Mouse (Mus musculus) ES-Bruce4 (cell line): ENCODE measurements around the gene Ttyh2.

Source experiments
- CTCF ChIP-seq: IDR thresholded peaks from one replicate; pipeline ENCODE4 v1.8.1; 2011; ENCODE audit warnings: low read depth, low read length
- EP300 ChIP-seq: IDR thresholded peaks from 2 replicates; pipeline ENCODE4 v1.6.1; 2011; ENCODE audit warnings: low read depth, low read length; ENCODE audit not compliant: insufficient read depth

DNA sequence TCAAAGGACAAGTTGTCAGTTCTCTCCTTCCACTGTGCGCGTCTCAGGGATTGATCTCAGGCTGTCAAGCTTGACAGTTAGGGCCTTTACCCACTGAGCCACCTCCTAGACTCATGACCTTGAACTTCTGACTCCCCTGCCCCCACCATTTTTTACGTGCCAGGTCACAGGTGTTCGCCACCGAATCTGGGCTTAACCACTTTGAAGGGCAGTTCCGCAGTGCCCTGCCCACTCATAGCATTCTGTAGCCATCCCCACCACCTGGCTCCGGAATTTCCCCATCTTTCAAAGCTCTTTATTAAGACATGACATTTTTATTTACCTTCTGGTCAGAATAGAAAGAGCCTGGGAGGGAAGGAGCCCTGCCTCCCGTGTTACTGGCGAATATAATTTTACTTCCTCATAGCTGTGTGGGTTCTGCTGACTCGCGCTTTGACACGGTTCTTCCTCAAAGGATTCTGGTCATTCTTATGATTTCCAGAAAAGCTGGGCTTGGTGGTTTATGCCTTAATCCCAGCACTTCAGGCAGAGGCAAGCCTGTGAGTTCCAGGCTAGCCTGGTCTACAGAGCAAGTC is 72.4 kb downstream of the Ttyh2 start:
- TF ChIP-seq CTCF (no peak), EP300 (no peak)
